Mouse (Mus musculus): ENCODE measurements at regions not wholly inside any gene's neighbourhood (a gene's known extent, or its start where the extent isn't known, plus 50 kb on each side); places are given as distances from the start of the nearest gene placed in this dataset.
"Not testable (repeated sequence)": the region's sequence is repeated elsewhere in the genome, so short reads cannot be mapped to it uniquely, and the experiment has no call there.

DNA sequence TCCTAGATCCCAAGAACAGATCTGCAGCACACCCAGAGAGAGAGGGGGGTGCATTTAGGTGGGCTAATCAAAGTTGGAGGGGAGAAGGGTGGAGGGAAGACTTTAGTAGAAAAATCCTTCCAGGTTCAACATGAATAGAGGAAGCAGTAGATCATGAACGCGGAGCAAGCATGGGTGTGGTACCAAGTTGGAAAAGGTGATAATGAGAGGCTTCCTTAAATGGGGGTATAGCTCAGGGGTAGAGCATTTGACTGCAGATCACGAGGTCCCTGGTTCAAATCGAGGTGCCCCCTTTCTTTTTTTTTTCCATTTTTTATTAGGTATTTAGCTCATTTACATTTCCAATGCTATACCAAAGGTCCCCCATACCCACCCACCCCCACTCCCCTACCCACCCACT lies 54.0 kb upstream of the Krba1 start:
- H3K27ac ChIP-seq; H3K4me2 ChIP-seq; H3K27me3 ChIP-seq; ATAC-seq (ENCODE audit: low FRiP score); H3K4me1 ChIP-seq (replicated peaks); H3K4me3 ChIP-seq; H3K9ac ChIP-seq; H3K9me3 ChIP-seq; H3K36me3 ChIP-seq: not testable (repeated sequence)
- 92% methylated on average over 4 of the region's 4 CpGs for WGBS

DNA sequence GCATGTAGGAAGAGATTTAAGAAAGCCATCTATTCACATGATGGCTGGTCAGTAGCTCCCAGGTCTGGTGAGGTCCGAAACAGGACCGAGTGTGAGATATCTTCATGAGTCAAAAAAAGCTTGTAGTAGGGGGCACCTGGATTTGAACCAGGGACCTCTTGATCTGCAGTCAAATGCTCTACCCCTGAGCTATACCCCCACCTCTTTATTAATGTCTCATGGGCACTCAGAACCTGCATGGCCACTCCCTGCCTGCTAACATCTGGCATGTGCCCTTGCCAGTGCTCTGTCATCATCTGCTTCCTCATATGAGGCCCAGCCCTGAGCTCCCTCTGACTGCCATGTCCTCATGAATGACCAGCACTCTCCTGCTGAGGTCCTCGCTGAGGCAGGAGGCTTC lies 58.4 kb upstream of the Krba1 start:
- H3K4me1 ChIP-seq (replicated peaks); H3K36me3 ChIP-seq; H3K4me3 ChIP-seq; H3K9ac ChIP-seq; H3K9me3 ChIP-seq; H3K27me3 ChIP-seq; H3K27ac ChIP-seq; H3K4me2 ChIP-seq; ATAC-seq (ENCODE audit: low FRiP score): not testable (repeated sequence)
- WGBS, result 89% methylated on average over 3 of the region's 3 CpGs

DNA sequence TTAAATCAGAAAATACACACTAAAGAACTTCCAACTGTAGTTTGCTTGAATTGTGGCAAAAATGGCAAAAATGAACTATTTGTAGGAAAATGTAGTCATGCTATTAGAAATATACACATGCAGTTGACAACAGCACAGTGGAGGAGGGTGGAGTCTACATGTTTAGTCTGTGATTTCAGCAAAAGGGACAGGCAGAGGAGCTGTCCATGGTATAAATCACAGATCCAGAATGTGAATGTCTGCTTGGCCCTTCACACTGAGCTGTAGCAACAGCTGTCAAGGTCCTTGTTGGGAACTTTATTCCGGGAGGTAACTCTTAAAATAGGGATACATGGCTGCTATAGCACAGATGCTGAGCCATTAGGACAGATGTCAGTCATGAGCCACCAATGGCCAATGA lies 107.4 kb upstream of the Krba1 start:
- ATAC-seq (ENCODE audit: low FRiP score), result no peak
- Histone ChIP-seq H3K27ac (no peak overlapping the region), H3K27me3 (no peaks in the 10 kb centered on the region), H3K4me3 (no peak overlapping the region), H3K4me1 (replicated peaks) (no peaks in the 10 kb centered on the region), H3K9me3 (no peaks in the 10 kb centered on the region), H3K4me2 (no peak overlapping the region), H3K36me3 (no peaks in the 10 kb centered on the region), H3K9ac (no peak overlapping the region)
- 86% methylated on average over 1 of the region's 1 CpGs for WGBS

DNA sequence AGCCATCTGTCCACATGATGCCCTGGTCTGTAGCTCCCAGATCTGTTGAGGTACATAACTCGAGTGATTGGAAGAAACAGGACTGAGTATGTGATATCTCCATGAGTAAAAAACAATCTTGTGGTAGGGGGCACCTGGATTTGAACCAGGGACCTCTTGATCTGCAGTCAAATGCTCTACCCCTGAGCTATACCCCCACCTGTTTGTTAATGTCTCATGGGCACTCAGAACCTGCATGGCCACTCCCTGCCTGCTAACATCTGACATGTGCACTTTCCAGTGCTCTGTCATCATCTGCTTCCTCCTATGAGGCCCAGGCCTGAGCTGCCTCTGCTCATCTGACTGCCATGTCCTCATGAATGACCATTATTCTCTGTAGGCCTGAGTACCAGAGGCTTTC lies 115.7 kb upstream of the Krba1 start:
- H3K36me3 ChIP-seq; H3K4me2 ChIP-seq; ATAC-seq (ENCODE audit: low FRiP score); H3K9ac ChIP-seq; H3K4me1 ChIP-seq (replicated peaks); H3K9me3 ChIP-seq; H3K4me3 ChIP-seq; H3K27me3 ChIP-seq; H3K27ac ChIP-seq: not testable (repeated sequence)
- WGBS, result 61% methylated on average over 1 of the region's 1 CpGs

DNA sequence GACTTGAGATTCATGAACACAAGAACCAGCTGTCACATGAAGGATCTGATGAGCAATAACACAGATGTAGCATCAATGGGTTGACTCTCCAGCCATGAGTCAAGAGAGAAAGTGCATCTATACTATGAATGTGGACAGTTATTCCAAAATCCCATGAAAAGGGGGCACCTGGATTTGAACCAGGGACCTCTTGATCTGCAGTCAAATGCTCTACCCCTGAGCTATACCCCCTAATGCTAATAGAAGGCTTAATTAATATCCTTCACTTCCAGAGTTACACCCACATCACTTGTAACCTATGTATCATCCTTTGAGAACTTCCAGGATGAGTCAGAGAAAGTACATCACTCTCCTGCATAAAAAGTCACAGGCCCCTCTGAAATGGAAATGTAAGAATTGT lies 133.8 kb upstream of the Krba1 start:
- not testable (repeated sequence) for H3K4me2 ChIP-seq; ATAC-seq (ENCODE audit: low FRiP score); H3K4me1 ChIP-seq (replicated peaks); H3K27ac ChIP-seq; H3K4me3 ChIP-seq; H3K9ac ChIP-seq; H3K36me3 ChIP-seq; H3K27me3 ChIP-seq; H3K9me3 ChIP-seq

DNA sequence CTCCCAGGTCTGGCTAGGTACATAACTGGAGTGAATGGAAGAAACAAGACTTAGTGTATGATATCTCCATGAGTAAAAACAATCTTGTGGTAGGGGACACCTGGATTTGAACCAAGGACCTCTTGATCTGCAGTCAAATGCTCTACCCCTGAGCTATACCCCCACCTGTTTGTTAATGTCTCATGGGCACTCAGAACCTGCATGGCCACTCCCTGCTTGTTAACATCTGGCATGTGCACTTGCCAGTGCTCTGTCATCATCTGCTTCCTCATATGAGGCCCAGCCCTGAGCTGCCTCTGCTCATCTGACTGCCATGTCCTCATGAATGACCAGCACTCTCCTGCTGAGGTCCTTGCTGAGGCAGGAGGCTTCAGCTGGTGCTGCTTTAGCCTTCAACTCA lies 142.4 kb upstream of the Krba1 start:
- not testable (repeated sequence) for H3K9ac ChIP-seq; H3K4me1 ChIP-seq (replicated peaks); H3K36me3 ChIP-seq; H3K4me3 ChIP-seq; H3K4me2 ChIP-seq; H3K27me3 ChIP-seq; H3K27ac ChIP-seq; ATAC-seq (ENCODE audit: low FRiP score); H3K9me3 ChIP-seq

DNA sequence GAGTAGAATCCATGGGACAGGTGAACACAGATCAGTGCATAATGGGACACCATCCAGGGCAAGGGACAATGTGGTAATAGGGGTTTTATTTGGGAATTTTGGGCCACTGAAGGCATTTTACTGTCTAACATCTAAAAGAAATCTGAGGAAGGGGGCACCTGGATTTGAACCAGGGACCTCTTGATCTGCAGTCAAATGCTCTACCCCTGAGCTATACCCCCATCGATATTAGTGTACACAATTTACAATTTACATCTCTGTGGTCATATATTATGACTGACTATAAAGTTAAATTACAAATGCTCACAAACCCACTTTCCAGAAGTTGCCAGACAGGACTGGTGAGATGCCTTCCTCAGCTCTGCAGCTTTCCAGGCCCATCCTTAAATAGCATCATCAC lies 143.4 kb upstream of the Krba1 start:
- Histone ChIP-seq H3K4me2 (no peak overlapping the region), H3K36me3 (no peaks in the 10 kb centered on the region), H3K27ac (no peak overlapping the region), H3K9ac (no peak overlapping the region), H3K9me3 (no peaks in the 10 kb centered on the region), H3K4me3 (no peak overlapping the region), H3K27me3 (no peaks in the 10 kb centered on the region), H3K4me1 (replicated peaks) (no peaks in the 10 kb centered on the region)
- WGBS, result 85% methylated on average over 1 of the region's 1 CpGs
- ATAC-seq (ENCODE audit: low FRiP score), result no peak

DNA sequence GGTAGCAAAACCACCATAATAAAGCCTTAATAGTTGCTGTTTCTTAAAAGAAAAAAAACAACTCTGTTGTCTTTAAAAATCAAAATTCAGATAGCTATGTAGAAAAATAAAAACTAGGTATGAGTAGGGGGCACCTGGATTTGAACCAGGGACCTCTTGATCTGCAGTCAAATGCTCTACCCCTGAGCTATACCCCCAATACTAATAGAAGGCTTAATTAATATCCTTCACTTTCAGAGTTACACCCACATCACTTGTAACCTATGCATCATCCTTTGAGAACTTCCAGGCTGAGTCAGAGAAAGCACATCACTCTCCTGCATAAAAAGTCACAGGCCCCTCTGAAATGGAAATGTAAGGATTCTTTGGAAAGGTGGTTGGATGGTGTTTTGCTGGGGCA lies 151.2 kb upstream of the Krba1 start:
- not testable (repeated sequence) for H3K4me1 ChIP-seq (replicated peaks); H3K36me3 ChIP-seq; H3K9me3 ChIP-seq; H3K4me3 ChIP-seq; H3K27ac ChIP-seq; H3K9ac ChIP-seq; H3K27me3 ChIP-seq; ATAC-seq (ENCODE audit: low FRiP score); H3K4me2 ChIP-seq

DNA sequence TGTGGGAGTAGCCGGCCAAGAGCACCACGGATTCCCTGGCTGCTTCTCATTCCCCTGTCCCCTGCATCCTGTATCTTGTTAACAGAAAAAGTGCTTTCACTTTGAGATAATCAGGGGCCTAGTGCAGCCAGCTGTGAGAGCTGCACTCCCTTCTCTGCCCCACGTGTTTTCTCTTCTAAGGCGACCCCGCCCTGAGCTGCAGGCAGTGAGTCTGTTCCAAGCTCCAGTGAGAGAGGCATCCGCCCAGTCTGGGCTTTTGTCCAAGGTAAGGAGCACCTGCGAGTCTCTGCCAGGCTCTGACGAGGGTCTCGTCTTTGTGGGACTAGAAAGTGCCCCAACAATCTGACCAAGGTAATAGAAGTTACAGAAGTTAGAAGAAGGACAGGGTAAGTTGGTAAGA lies 141.0 kb upstream of the Zfp746 start:
- no peak for ATAC-seq (ENCODE audit: low FRiP score)
- 76% methylated on average over 9 of the region's 9 CpGs for WGBS

DNA sequence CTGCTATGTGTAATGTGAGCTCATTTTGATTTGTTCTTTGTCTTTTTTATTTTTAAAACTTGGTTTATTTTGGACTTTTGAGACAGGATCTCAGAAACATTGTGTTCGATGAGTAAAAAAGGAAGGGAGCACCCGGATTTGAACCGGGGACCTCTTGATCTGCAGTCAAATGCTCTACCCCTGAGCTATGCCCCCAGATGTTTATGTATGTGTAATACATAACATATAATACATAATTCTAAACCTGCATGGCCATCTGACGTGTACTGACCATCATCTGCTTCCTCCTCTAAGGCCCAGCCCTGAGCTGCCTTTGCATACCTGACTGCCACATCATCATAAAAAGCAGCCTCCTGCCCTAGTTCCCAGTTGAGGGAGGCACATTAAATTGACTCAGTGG lies 137.8 kb upstream of the Zfp746 start:
- H3K9me3 ChIP-seq, result no peaks in the 10 kb centered on the region
- H3K4me1 ChIP-seq (replicated peaks), result no peaks in the 10 kb centered on the region
- no peak overlapping the region for H3K4me3 ChIP-seq
- no peaks in the 10 kb centered on the region for H3K36me3 ChIP-seq
- no peak for ATAC-seq (ENCODE audit: low FRiP score)
- H3K4me2 ChIP-seq, result no peak overlapping the region
- no peak overlapping the region for H3K27ac ChIP-seq
- 91% methylated on average over 4 of the region's 4 CpGs for WGBS
- H3K9ac ChIP-seq, result no peak overlapping the region
- no peaks in the 10 kb centered on the region for H3K27me3 ChIP-seq

More for the DNA sequence above, 141.0 kb upstream of the Zfp746 start:
- no peaks in the 10 kb centered on the region for H3K9me3 ChIP-seq
- H3K9ac ChIP-seq, result no peak overlapping the region
- H3K4me2 ChIP-seq, result no peak overlapping the region
- no peaks in the 10 kb centered on the region for H3K4me1 ChIP-seq (replicated peaks)
- no peaks in the 10 kb centered on the region for H3K36me3 ChIP-seq
- no peak overlapping the region for H3K27ac ChIP-seq
- H3K27me3 ChIP-seq, result no peaks in the 10 kb centered on the region
- no peak overlapping the region for H3K4me3 ChIP-seq

DNA sequence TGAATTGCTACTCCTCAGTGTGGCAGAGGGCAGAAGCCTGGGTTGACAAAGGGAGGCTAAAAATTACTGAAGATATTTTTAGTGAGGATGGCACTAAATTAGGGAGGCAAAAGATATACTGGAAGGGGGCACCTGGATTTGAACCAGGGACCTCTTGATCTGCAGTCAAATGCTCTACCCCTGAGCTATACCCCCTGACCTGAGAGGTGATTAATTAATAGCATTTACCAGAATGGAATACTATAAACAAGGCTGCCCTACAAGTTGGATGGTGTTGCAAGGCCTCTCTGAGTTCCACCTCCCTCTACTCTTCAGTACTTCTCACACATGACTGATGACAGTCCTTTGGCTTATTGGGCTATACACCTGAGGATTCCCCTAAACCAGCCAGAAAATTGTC lies 136.6 kb upstream of the Zfp746 start:
- no peak overlapping the region for H3K27ac ChIP-seq
- H3K4me3 ChIP-seq, result no peak overlapping the region

DNA sequence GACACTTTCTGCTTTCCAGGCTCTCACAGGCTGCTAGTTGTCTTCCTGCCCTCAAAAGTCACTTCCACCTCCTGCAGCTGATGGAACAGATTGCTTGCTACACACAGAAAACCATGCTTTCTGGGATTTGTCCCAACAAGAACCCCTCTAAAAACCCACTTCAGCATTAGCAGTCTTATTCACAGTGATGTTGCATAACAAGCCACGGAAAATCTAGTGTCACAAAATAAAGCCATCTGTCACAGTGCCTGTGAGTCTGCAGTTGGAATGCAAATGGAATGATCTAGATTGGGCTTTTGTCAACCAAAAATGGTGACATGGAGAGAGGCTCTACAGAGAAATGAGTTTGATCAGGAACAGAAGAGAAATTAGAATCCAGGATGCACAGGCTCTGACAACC lies 135.4 kb upstream of the Zfp746 start:
- H3K36me3 ChIP-seq; ATAC-seq (ENCODE audit: low FRiP score); H3K4me2 ChIP-seq; H3K9ac ChIP-seq; H3K4me1 ChIP-seq (replicated peaks); H3K27me3 ChIP-seq; H3K4me3 ChIP-seq; H3K9me3 ChIP-seq; H3K27ac ChIP-seq: not testable (repeated sequence)
- WGBS, result 51% methylated on average over 1 of the region's 1 CpGs

More for the DNA sequence above, 136.6 kb upstream of the Zfp746 start:
- ATAC-seq (ENCODE audit: low FRiP score), result no peak
- no peaks in the 10 kb centered on the region for H3K4me1 ChIP-seq (replicated peaks)
- H3K9ac ChIP-seq, result no peak overlapping the region
- no peak overlapping the region for H3K4me2 ChIP-seq
- no peaks in the 10 kb centered on the region for H3K27me3 ChIP-seq
- H3K36me3 ChIP-seq, result no peaks in the 10 kb centered on the region
- no peaks in the 10 kb centered on the region for H3K9me3 ChIP-seq

DNA sequence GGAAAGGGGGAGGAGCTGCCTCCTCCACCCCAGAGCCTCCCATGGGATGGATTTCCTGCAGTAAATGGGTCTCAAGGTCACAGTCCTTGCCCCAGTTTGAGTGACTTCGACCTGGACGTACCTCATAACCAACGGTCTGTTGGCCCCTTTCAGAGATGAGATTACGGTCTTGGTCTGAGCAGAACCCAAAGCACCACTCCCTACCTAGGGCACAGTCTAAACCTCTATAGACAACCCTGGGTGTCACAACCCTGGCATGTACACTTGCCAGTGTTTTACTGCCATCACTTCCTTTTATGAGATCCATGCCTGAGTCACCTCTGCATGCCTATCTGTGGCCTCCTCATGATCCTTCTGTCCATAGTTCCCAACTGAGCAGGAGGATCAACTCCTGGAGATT lies 128.8 kb upstream of the Zfp746 start:
- no peak for ATAC-seq (ENCODE audit: low FRiP score)
- no peaks in the 10 kb centered on the region for H3K27me3 ChIP-seq

DNA sequence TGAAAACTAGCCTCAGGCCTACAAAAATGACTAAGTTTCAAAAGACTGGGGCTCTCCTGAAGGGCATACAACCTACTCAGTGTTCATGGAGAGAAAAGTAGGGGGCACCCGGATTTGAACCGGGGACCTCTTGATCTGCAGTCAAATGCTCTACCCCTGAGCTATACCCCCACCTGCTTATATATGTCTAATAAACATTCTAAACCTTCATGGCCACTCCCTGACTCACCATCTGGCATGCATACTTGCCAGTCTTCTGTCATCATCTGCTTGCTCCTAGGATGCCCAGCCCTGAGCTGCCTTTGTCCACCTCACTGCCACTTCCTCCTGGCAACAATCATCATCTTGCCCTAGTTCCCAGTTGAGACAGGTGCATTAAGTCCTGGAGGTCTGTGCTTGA lies 123.3 kb upstream of the Zfp746 start:
- peaks cover 11% of the 10 kb centered on the region; the same call in 1 of the 2 replicates for H3K9me3 ChIP-seq
- no peak overlapping the region for H3K9ac ChIP-seq
- no peaks in the 10 kb centered on the region for H3K36me3 ChIP-seq
- WGBS, result 98% methylated on average over 2 of the region's 2 CpGs
- H3K27ac ChIP-seq, result no peak overlapping the region
- no peaks in the 10 kb centered on the region for H3K4me1 ChIP-seq (replicated peaks)
- ATAC-seq (ENCODE audit: low FRiP score), result no peak
- H3K4me2 ChIP-seq, result no peak overlapping the region
- no peaks in the 10 kb centered on the region for H3K27me3 ChIP-seq
- H3K4me3 ChIP-seq, result no peak overlapping the region

More for the DNA sequence above, 128.8 kb upstream of the Zfp746 start:
- no peaks in the 10 kb centered on the region for H3K36me3 ChIP-seq
- no peaks in the 10 kb centered on the region for H3K4me1 ChIP-seq (replicated peaks)
- no peak overlapping the region for H3K4me2 ChIP-seq
- H3K4me3 ChIP-seq, result no peak overlapping the region
- H3K9ac ChIP-seq, result no peak overlapping the region
- H3K9me3 ChIP-seq, result peaks cover 11% of the 10 kb centered on the region; the same call in 1 of the 2 replicates
- 87% methylated on average over 4 of the region's 4 CpGs for WGBS
- no peak overlapping the region for H3K27ac ChIP-seq

Measured in hindbrain, embryonic 13.5 days (tissue).